Mouse (Mus musculus) small intestine, adult 2 months (tissue): ENCODE measurements around the gene Gsto1.

Experiments
- CTCF ChIP-seq: fragments of 200-500 bp; IDR thresholded peaks from 2 replicates; pipeline ENCODE4 v1.5.1; 2012; ENCODE audit warnings: low read depth, mild to moderate bottlenecking, control low read depth, inconsistent platforms, low read length, moderate library complexity, mixed read lengths; ENCODE audit not compliant: insufficient replicate concordance, insufficient read length; ENCODE audit errors: extremely low read depth
- POLR2A ChIP-seq: fragments of 200-500 bp; IDR thresholded peaks from 2 replicates; pipeline ENCODE4 v1.6.1; 2012; ENCODE audit warnings: low read depth, mild to moderate bottlenecking, control low read depth, inconsistent platforms, low read length, moderate library complexity

- no peak for TF ChIP-seq POLR2A
- TF ChIP-seq CTCF = no peak
Measured at GRCm38 (mm10) chr19:47908961-47909371, 54.2 kb downstream of the Gsto1 start.
